Mouse (Mus musculus) intestine, postnatal 0 days (tissue): ENCODE measurements at regions not wholly inside any gene's neighbourhood (a gene's known extent, or its start where the extent isn't known, plus 50 kb on each side); places are given as distances from the start of the nearest gene placed in this dataset.

Experiments
- ATAC-seq: fragments of 200-750 bp; cut with Nextera tagmentation; 2 replicates; pipeline ENCODE4 v1.8.0; 2017; ENCODE audit warnings: mild to moderate bottlenecking, moderate TSS enrichment, moderate library complexity
- H3K27ac ChIP-seq: fragments of 300-500 bp; sonication (generic); 2 replicates; pipeline ENCODE4 v1.5.1; 2014; ENCODE audit warnings: mild to moderate bottlenecking, low read depth, low read length, moderate library complexity
- H3K27me3 ChIP-seq: fragments of 300-500 bp; sonication (generic); replicated peaks from 2 replicates; pipeline ENCODE4 v1.6.1; 2014; ENCODE audit warnings: low read length, mixed read lengths; ENCODE audit not compliant: control insufficient read depth, insufficient read depth
- H3K36me3 ChIP-seq: fragments of 300-500 bp; sonication (generic); 2 replicates; pipeline ENCODE4 v1.6.1; 2014; ENCODE audit warnings: mild to moderate bottlenecking, moderate library complexity; ENCODE audit not compliant: control insufficient read depth, insufficient read depth
- H3K4me1 ChIP-seq: fragments of 300-500 bp; sonication (generic); replicated peaks from 2 replicates; pipeline ENCODE4 v1.6.1; 2014; ENCODE audit warnings: antibody characterized with exemption, low read length, mixed read lengths; ENCODE audit not compliant: control insufficient read depth, insufficient read depth
- H3K4me2 ChIP-seq: fragments of 300-500 bp; sonication (generic); replicated peaks from 2 replicates; pipeline ENCODE4 v1.6.1; 2014; ENCODE audit warnings: low read depth, mild to moderate bottlenecking, moderate library complexity
- H3K4me3 ChIP-seq: fragments of 300-500 bp; sonication (generic); 2 replicates; pipeline ENCODE4 v1.5.1; 2014; ENCODE audit warnings: low read depth, low read length
- H3K9ac ChIP-seq: fragments of 300-500 bp; sonication (generic); 2 replicates; pipeline ENCODE4 v1.6.1; 2014; ENCODE audit warnings: mild to moderate bottlenecking, low read depth, low read length
- H3K9me3 ChIP-seq: fragments of 300-500 bp; sonication (generic); 2 replicates; pipeline ENCODE4 v1.6.1; 2016; ENCODE audit warnings: mixed run types; ENCODE audit not compliant: control insufficient read depth
- CTCF ChIP-seq: sonication (generic); IDR thresholded peaks from 2 replicates; pipeline ENCODE4 v1.5.1; 2016; ENCODE audit warnings: low read depth, mild to moderate bottlenecking, control low read depth, antibody characterized with exemption, moderate library complexity
- WGBS: fragments of 180-500 bp; shearing (Covaris S2); extraction: QIAGEN DNeasy Blood & Tissue Kit; methylation state at CpG from one replicate; pipeline ENCODE4 v1.1.7; 2014; 5-methylcytosine and 5-hydroxymethylcytosine counted together

DNA sequence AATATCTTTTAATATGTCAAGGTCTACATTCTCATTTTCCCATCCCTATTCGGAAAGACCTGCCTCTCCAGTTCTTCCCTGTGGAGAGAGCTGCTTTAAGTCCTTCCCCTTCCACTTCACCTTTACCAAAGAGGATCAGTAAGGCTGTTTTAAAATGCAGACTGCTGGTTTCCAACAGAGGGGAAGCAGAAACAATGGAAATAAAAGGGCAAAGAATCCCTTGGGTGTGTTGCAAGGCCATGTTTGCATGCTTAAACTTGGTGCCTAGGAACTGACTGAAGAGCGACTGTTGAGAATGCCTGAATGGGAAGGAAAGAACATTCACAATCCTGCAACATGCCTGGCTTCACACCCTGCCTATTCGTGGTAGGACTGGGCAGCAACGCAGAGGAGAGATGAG lies 2759.1 kb upstream of the 5930422O12Rik start:
- Histone ChIP-seq H3K9ac (no peak overlapping the region), H3K4me2 (no peak overlapping the region), H3K4me1 (no peaks in the 10 kb centered on the region), H3K36me3 (no peaks in the 10 kb centered on the region), H3K4me3 (no peak overlapping the region), H3K27me3 (no peaks in the 10 kb centered on the region), H3K27ac (no peak overlapping the region), H3K9me3 (no peaks in the 10 kb centered on the region)
- no peak for TF ChIP-seq CTCF
- no peak for ATAC-seq
- 68% methylated on average over 4 of the region's 4 CpGs for WGBS

DNA sequence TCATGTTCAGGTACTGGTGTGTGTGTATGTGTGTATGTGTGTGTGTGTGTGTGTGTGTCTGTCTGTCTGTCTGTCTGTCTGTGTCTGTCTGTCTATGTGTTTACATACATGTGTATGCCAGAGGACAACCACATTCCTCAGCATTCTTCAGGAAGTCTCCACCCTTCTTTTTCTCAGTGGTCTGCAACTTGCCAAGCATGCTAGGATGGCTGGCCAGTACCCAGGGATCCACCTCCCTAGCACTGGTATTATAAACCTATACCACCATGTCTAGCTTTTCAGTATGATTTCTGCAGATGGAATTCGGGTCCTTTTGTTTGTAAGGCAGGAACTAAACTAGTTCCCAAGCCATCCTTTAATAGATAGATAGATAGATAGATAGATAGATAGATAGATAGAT lies 2751.1 kb upstream of the 5930422O12Rik start:
- WGBS, result 86% methylated on average over 1 of the region's 1 CpGs

DNA sequence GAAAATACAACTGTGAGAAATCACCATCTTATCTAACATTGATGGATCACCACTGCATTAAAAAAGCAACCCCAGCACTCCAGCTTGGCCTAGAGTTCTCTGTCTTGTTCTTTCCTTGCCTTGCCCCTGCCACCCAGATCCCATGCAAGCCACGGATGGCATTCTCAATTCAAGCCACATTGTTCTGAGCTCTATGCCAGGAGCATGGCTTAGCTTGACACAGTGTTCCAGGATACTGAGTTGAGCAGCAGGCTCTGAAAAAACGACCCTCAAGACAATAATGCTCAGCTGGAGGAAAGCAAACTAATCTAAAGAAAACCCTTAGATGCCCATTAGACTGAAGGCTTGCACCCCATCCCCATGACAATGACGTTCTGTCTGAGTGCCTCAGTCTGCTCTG lies 2746.3 kb upstream of the 5930422O12Rik start:
- TF ChIP-seq CTCF, result no peak
- no peaks in the 10 kb centered on the region for H3K36me3 ChIP-seq
- H3K9me3 ChIP-seq, result no peaks in the 10 kb centered on the region
- no peak overlapping the region for H3K4me3 ChIP-seq
- no peaks in the 10 kb centered on the region for H3K27me3 ChIP-seq
- no peaks in the 10 kb centered on the region for H3K4me1 ChIP-seq
- no peak overlapping the region for H3K4me2 ChIP-seq
- H3K27ac ChIP-seq, result no peak overlapping the region
- WGBS, result 54% methylated on average over 3 of the region's 3 CpGs
- no peak overlapping the region for H3K9ac ChIP-seq
- ATAC-seq, result no peak

More for the DNA sequence above, 2751.1 kb upstream of the 5930422O12Rik start:
- Histone ChIP-seq H3K4me2 (no peak overlapping the region), H3K27me3 (no peaks in the 10 kb centered on the region), H3K9me3 (no peaks in the 10 kb centered on the region), H3K36me3 (no peaks in the 10 kb centered on the region), H3K4me3 (no peak overlapping the region), H3K4me1 (no peaks in the 10 kb centered on the region), H3K9ac (no peak overlapping the region), H3K27ac (no peak overlapping the region)
- no peak for TF ChIP-seq CTCF
- ATAC-seq, result no peak

DNA sequence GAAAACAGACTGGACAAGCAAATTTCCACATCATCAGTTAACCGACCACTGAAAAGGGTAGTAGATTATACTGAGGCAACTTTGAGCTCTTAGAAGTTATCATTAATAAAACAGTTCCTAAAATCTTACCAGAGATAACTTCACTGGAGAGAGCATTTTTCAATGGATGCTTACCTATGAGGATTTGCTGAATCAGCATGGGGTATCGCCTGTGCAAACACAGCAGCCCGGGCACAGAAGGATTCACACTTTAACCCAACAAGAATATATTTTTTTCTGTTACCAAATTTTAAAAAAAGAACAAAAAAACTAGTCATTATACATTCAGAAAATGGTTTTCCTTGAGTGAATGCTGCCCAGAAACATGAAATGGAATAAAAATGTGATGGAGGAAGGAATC lies 2742.0 kb upstream of the 5930422O12Rik start:
- no peaks in the 10 kb centered on the region for H3K27me3 ChIP-seq
- no peaks in the 10 kb centered on the region for H3K9me3 ChIP-seq
- ATAC-seq, result no peak
- no peak overlapping the region for H3K4me2 ChIP-seq
- H3K4me3 ChIP-seq, result no peak overlapping the region
- 76% methylated on average over 3 of the region's 3 CpGs for WGBS
- no peaks in the 10 kb centered on the region for H3K4me1 ChIP-seq
- H3K36me3 ChIP-seq, result no peaks in the 10 kb centered on the region
- no peak overlapping the region for H3K9ac ChIP-seq
- TF ChIP-seq CTCF, result no peak
- no peak overlapping the region for H3K27ac ChIP-seq

DNA sequence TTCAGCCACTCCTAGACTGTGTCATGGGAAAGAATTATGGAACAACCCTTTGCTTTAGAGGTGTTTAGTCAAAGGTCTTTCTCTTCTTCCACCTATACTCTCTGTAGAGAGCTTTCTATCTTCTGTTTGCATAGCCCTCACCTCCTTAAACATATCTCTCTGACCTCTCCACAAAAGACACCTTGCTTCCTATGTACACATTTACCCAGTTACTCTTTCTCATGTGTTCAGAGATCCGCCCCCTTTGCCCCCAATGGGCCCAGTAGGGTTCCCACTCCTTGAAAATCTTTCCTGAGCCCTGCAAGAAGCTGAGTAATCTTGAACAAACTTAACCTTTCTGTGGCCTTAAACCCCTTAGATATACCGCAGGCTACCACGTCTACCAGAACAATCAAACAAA lies 2734.4 kb upstream of the 5930422O12Rik start:
- Histone ChIP-seq H3K4me3 (no peak overlapping the region), H3K36me3 (no peaks in the 10 kb centered on the region), H3K4me1 (no peaks in the 10 kb centered on the region), H3K9ac (no peak overlapping the region), H3K27ac (no peak overlapping the region), H3K9me3 (no peaks in the 10 kb centered on the region), H3K27me3 (no peaks in the 10 kb centered on the region), H3K4me2 (no peak overlapping the region)
- TF ChIP-seq CTCF, result no peak
- 47% methylated on average over 3 of the region's 3 CpGs for WGBS
- no peak for ATAC-seq

DNA sequence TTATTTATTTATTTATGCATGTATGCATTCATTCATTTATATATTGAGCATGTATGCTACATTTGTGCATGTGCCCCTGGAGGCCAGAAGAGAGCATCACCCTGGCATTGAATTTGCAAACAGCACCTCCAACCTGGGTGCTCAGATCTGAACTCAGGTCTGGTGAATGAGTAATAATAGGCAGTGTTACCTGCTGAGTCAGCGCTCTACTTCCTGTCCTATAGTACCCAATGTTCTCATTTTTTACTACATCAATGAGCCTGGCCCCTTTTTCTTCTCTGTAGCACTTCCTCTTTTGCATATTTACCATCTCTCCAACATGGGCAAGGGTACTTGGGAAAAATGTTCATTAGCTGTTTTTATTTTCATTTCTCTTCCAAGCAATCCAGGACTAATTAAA lies 2711.9 kb upstream of the 5930422O12Rik start:
- Histone ChIP-seq H3K9me3 (no peaks in the 10 kb centered on the region), H3K4me2 (no peak overlapping the region), H3K27me3 (no peaks in the 10 kb centered on the region), H3K4me3 (no peak overlapping the region), H3K4me1 (no peaks in the 10 kb centered on the region), H3K9ac (no peak overlapping the region), H3K36me3 (no peaks in the 10 kb centered on the region), H3K27ac (no peak overlapping the region)
- TF ChIP-seq CTCF, result no peak
- 86% methylated on average over 1 of the region's 1 CpGs for WGBS
- no peak for ATAC-seq

DNA sequence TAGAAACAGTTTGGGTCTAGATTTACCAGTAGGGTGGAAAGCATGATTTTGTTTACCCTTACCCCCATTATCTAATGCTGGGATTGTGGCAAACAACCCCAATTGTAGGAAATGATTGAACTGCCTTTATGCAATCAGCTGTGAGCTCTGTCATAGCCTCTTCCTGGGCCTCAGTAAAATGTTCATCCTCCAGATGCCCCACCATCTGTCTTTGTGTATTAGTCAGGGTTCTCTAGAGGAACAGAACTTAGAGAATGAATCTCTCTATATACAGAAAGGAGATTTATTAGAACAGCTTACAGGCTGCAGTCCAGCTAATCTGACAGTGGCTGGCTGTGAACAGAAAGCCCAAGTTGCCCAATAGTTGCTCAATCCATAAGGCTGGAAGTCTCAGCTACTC lies 2698.1 kb upstream of the 5930422O12Rik start:
- Histone ChIP-seq H3K4me1 (no peaks in the 10 kb centered on the region), H3K9ac (no peak overlapping the region), H3K9me3 (no peaks in the 10 kb centered on the region), H3K4me2 (no peak overlapping the region), H3K4me3 (no peak overlapping the region), H3K27me3 (no peaks in the 10 kb centered on the region), H3K36me3 (no peaks in the 10 kb centered on the region), H3K27ac (no peak overlapping the region)
- TF ChIP-seq CTCF, result no peak
- no peak for ATAC-seq
